Mouse (Mus musculus): ENCODE results near the gene Cldn5. TPM values are rescaled to one million over a fixed set of nuclear protein-coding genes. Genes with fewer than 3 reads are reported as not detected.

Gene Cldn5
- polyA plus RNA-seq, 1 experiment from 2014 or later = 26.2 TPM

Other genes starting within 250 kb of the Cldn5 start
- gene Tbx1, start 186.2 kb upstream of the Cldn5 start, polyA plus RNA-seq (2015; fragmentation: Nextera tagmentation; extraction: Ambion mirVana) = 0.23 and 0.49 TPM in 2 replicates
- gene Gp1bb, start 154.4 kb upstream of the Cldn5 start, polyA plus RNA-seq (2015; fragmentation: Nextera tagmentation; extraction: Ambion mirVana) = 2.2 and 2.5 TPM in 2 replicates
- gene Gm49601, start 150.4 kb upstream of the Cldn5 start, polyA plus RNA-seq (2015; fragmentation: Nextera tagmentation; extraction: Ambion mirVana) = 3.5 and 4.3 TPM in 2 replicates
- gene Sept5, start 146.9 kb upstream of the Cldn5 start, polyA plus RNA-seq (2015; fragmentation: Nextera tagmentation; extraction: Ambion mirVana) = 39.0 and 42.7 TPM in 2 replicates
- 69.1 and 74.8 TPM in 2 replicates for gene Ufd1, start 34.9 kb downstream of the Cldn5 start, polyA plus RNA-seq (2015; fragmentation: Nextera tagmentation; extraction: Ambion mirVana)
- 37.2 and 39.3 TPM in 2 replicates for gene Cdc45, start 35.1 kb downstream of the Cldn5 start, polyA plus RNA-seq (2015; fragmentation: Nextera tagmentation; extraction: Ambion mirVana)
- 38.6 and 53.7 TPM in 2 replicates for gene 2510002D24Rik, start 59.7 kb downstream of the Cldn5 start, polyA plus RNA-seq (2015; fragmentation: Nextera tagmentation; extraction: Ambion mirVana)
- gene Gm28539, start 59.7 kb downstream of the Cldn5 start, polyA plus RNA-seq (2015; fragmentation: Nextera tagmentation; extraction: Ambion mirVana) = not detected in 2 replicates
- 97.9 and 98.4 TPM in 2 replicates for gene Mrpl40, start 100.0 kb downstream of the Cldn5 start, polyA plus RNA-seq (2015; fragmentation: Nextera tagmentation; extraction: Ambion mirVana)
- gene Hira, start 100.2 kb downstream of the Cldn5 start, polyA plus RNA-seq (2015; fragmentation: Nextera tagmentation; extraction: Ambion mirVana) = 12.3 and 12.4 TPM in 2 replicates

Data from intestine, embryonic 15.5 days (tissue).